Mouse (Mus musculus) left cerebral cortex, adult 11 months (tissue): ENCODE results near the gene Apoe.

Experiments used
- DNase-seq: peaks from one replicate; pipeline ENCODE4 v3.0.0; 2022; ENCODE audit warnings: low spot score

The Apoe gene

DNA sequence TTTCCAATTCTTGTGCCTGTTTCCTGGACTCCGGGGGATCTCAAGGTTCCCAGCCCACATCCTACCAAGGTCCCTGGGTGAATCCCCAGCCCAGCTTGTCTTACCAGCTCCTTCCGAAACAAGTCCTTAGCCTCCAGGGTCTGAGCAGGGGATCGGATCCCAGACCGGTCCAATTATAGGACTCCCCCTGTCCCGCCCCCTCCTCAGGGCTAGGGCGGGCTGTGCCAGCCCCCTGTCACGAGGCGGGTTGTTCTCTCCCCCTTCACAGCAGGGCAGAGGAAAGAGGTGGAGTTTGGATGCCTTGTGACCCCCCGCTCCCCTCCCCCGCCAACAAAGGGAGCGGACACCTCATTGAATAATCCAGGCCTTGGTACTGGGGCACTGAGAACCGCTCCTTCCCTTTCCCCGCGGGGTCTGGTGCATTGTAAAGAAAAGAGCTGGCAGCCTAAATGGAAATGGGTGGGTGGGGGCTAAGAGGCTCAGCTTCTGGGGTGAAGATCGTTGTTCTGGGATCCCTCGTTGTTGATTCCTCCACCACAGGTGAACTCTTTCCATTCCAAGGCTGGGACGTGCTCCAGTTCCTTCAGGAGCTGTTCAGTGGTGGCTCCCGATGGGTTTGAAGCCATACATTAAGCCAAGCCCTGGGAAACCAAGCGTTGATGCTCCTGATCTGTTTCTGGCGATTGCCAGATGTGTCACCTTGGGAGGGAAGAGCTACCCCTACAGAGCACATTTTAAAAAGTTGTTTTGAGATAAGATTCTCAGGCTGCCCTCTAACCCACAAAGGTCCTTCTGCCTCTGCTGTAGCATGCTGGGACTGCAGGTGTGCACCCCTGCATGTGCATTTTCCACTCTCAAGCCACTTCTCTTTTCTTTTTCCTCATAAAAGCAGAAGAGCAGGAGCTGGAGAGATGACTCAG is at the start of gene Apoe:
Gene Apoe (minus strand): TSS at position 282 of the 920 bp plus-strand sequence.
- peak; percentile 74 for DNase-seq

DNA sequence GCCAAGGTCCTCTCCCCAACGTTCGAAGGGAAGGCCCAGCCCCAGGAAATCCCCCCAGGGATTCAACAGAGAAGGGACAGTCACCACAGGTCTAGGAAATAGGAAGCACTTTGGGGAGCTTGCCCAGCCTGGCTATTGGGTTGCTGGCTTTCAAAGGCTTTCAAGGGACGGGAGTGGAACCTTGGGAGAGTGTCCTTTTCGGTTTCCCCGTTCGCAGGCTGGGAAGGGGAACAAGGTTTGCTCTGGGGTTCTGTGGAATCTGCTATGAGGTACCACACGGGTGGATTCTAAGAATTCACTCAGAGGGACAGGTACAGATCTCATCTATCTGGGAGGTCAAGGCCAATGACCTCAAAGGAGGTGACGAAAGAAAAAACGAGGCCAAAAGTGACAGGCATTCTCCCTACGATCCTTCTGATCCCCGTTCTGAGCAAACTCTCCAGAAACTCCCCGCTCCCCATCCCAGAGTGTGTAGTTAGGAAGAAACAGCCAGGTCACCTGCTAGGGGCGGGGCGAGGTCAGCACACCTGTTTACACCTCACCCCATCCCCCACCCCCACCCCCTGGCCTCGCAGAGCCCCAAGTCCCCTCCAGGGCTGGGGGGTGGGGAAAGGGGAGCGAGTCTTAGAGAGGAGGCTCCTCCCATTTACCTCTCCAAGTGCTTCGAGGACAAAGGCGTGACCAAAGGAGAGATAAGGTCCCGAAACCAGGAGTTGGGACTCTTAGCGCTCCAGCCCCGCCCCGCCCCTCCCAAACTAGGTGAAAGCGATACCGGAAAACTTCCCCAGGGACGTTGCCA is 48.6 kb upstream of the Apoe start:
- DNase-seq = no peak

DNA sequence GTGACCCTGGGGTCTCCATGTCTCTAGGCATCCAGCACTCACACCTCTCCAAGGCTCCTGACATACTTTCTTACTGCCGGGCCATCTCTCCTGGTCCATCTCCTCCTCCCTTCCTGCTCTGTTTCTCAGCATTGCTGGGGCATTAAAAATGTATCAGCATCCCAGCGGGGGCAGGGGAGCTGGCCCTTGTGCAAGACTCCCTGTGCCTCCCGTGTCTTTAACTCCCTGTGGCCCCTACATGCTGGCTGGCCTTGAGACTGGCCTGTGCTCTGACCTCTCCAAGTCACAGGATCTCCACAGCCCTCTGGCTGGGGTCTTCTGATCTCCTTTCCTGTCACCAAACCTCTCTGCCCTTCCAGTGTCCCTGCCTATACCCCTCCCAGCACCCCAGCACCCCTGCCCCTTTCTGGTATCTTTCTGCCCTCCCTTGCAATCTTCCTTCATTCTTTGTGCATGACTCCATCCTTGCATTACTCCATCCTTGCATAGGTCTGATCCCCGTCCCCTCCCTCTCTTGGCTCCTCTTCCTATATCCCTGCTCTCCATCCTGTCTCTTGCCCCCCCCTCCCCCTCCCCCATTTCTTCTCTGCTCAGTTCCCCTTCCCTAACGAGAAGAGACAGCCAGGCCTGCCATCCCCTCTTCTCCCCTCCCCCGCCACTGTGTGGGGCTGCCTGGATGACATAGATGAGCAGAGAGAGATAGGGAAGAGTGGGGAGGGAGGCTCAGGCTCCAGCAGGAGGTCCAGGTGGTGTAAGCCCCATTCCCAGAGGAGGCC is 47.6 kb upstream of the Apoe start:
- no peak for DNase-seq

DNA sequence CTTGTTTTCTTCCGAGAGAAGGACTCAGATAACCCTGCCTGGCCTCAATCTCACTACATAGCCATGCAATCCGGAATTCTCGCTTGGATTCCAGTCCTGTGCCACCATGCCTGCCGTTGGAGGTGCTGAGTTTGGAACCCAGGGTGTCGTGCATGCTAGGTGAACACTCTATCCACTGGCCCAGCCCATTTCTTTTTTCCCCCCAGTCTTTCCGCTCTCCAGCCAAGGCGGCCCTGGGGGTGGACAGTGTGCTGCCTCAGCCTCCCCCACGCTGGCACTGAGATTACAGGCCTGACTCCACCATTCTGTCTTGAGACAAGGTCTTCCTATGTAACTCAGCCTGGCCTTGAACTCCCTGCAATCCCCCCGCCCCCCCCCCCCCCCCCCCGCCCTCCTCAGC is 47.0 kb upstream of the Apoe start:
- no peak for DNase-seq

DNA sequence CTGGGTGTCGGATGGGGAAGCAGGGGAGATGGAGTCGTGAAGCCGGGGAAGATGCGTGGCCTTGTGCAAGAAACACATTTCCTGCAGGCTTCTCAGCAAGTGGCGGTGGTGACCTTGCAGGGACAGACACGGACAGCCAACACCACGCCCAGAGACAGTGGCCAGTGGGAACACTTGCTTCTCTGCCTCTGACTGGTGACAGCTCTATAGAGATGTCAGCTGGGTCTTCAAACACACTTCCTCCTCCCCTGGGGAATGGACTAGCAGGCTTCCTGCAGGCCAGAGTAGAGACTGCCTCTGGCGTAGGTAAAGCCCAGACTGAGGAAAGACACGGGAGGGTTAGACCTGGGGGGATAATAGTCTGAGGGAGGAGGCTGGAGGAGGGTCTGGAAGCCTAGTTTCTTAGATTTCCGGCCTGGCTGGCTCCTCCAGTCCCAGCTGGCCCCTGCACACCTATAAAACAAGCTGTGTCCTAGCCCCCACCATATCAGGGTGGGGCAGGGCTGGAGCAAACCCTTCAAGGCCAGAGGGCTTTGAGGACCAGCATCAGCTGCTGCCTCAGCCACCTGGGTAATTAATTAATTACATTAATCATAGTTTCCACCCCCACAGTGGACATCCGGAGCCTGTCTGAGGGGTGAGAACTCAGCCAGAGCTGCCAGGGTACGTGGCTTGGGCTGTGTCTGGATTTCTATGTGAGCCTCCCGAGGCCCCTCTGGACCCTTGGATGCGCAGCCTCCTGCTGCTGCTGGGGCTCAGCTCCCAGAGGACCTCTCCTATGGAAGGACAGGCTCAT is 45.8 kb upstream of the Apoe start:
- no peak for DNase-seq

DNA sequence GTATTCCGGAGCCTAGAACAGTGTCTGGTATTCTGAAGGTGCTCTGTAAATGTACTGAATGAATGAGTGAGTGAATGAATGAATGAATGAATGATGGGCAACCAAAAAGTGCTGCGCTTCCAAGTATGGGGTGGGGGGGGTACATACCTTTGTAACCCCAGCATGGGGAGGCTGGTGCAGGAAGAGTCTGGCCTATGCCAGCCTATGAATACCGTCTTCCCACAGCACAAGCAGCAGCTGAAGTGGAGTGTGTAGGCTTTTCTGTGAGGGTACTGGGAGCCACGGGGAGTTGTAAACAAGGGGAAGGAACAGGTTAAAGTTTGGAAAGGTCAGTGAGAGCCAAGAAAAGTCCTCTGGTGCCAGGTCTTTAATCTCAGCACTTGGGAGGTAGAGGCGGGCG is 44.8 kb upstream of the Apoe start:
- no peak for DNase-seq

DNA sequence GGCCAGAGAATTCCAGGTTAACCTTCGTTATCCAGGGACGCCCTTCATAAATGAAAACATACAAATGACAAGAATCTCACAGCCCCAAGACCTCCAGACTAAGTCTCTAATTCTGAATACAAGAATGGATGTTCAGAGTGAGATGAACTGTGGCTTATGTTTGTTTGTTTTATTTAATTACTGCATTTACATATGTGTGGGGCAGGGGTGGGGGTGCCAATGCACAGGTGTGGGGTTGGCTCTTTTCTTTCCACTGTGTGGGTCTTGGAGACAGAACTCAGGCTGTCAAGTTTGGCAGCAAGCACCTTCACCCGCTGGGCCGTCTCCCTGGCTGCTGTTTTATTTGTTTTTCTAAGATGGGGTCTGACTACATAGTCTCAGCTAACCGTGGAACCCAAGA is 43.5 kb upstream of the Apoe start:
- no peak for DNase-seq

DNA sequence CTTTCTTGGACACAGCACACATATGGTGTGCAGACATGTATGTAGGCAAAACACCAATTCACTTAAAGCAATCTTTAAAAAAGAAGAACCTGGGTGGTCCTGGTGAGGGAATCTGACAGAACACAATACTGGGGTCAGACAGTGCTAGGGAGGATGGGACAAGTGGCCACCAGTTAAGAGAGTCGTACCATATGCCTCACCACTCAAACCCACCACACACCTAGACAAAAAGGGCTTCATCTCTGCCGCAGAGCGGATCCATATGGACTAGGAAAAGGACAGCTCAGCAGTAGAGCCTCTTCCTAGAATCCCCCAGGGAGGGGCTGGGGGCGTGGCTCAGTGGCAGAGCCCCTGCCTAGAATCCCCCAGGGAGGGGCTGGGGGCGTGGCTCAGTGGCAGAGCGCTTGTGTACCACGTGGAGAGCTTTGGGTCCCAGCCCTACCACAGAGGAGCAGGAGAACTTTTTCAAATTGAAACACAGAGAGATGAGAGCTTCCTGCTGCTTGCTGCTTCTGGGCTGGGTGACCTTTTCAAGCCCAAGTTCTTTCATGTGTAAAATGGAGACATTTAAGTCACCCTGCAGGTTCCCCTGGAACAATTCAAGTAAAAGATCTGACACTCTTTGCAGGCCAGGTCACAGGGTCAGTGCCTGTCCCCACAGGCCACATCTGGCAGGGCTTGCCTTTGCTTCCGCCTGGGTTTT is 42.5 kb upstream of the Apoe start:
- no peak for DNase-seq

DNA sequence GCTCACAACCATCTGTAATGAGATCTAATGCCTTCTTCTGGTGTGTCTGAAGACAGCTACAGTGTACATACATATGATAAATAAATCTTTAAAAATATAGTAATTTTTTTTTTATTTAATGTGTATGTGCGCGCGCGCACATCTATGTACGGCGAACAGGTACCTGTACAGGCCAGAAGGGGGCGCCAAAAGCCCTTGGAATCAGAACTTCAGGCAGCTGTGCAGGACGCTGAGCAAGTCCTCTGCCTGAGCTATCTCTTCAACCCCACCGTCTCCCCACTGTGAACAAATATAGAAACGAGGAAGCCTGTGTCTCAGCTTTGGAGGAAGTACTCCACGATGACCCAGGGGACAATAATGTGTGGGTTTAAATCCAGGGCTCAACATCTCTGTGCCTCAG is 41.3 kb upstream of the Apoe start:
- no peak for DNase-seq

DNA sequence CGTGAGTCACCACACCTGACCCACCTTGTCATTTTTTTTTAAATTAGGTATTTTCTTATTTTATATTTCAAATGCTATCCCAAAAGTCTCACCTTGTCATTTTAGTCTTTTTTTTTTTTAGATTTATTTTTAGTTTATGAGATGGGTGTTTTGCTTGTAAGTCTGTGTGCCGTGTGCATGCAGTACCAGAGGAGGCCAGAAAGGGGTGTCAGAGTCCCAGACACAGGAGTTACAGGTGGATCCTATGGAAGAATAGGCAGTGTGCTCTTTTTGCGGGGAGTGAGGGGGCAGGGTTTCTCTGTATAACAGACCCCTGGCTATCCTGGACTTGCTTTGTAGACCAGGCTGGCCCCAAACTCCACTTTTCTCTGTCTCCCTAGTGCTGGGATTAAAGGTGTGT is 39.8 kb upstream of the Apoe start:
- no peak for DNase-seq

DNA sequence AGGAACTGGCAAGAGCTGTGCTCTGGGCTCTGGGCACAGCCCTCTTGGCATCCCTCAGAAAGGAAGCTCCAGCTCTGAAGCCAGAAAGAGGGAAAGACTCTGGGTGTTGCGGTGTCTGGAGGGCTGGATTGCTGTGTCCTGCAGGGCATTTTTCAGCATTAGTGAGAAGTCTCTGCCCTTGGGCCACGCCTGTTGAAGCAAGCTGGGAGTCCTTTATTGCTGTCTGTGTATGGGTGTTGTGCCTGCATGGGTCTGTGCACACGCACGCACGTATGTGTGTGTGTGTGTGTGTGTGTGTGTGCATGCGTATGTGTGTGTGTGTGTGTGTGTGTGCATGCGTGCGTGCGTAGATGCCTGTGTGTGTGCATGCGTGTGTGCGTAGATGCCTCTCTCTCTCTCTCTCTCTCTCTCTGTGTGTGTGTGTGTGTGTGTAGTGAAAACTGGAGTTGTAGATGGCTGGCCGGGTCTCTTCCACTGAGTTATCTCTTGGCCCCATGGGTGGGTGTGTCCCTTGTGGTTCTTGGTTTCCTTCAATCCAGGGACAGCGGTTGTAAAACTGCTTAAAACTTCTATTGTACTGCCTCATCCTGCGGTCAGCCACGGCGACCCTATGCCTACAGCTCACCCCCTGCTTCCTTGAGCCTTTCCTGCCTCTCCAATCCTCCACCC is 37.5 kb upstream of the Apoe start:
- no peak for DNase-seq

DNA sequence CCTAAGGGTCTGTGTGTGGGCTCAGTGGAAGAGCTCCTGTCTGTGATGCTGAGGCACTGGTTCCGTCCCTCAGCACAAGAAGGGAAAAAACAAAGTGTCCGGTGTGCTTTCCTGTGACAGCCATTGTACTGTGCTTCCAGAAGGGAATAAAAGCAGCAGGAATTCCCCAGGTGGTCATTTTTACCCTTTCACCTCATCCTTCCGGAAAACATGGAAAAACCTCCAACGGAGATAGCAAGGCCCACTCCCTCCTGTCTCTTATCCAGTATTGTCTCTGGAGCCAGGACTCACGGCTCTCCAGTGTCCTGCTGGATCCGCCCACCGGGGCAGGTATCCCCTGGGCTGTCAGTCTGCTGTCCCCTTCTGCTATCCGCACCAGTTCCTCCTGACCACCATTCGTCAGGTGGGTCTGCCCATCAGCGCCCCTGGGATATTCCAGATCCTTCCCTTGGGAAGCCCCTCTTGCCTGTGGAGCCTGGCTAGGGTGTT is 35.2 kb upstream of the Apoe start:
- DNase-seq = no peak

DNA sequence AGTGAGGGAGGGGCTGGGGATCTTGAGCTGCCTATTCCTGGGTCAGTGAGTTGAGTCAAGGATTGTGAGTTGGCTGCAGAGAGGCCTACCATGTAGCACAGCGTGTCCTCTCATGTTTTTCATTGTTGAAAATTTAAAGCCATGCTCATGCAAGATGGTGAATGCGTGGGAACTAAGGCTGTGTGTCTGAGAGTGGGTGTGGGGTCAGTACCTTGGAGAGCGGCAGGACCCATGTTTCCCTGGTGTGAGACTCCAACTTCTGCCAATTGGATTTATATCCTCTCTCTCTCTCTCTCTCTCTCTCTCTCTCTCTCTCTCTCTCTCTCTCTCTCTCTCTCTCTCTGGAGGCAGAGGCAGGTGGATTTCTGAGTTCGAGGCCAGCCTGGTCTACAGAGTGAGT is 27.6 kb upstream of the Apoe start:
- DNase-seq = no peak

DNA sequence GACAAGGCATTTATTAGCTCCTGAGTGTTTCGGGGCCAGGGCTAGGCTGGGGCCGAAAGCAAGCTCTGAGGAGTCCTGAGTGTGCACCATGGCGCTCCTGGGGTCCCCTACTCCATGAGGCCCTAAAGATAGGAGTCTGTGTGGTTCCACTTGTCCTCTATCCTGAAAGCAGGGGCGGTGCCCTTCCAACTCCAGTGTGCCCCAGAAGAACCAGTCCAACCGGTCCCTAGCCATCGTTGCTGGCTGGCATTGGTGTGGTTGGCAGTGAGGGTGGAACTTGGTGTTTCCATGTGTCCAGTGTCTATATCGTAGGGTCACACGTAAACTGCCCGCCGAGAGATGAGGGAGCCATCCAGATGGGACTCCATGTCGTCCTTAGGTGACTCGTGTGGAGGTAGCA is 25.2 kb upstream of the Apoe start:
- DNase-seq = no peak

DNA sequence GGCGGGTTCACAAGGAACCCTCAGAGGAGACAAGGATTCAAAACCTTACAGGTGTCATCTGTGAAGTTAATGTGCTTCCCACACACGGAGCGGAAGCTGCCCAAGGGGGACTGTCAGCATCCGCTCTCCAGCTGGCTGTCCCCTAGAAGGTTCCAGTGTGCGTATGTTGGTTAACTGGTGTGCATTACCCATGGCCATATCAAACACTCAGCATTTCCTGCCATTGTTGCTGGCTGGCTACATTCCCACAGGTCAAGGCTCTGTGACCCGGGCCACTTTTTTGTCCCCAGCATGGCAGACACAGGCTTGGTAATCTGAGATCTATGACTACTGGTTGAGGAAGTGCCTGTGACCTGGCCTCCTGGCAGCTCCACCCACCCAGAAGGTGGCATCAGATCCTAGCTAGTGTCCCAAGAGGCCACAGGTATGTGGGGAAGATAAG is 23.8 kb upstream of the Apoe start:
- no peak for DNase-seq

DNA sequence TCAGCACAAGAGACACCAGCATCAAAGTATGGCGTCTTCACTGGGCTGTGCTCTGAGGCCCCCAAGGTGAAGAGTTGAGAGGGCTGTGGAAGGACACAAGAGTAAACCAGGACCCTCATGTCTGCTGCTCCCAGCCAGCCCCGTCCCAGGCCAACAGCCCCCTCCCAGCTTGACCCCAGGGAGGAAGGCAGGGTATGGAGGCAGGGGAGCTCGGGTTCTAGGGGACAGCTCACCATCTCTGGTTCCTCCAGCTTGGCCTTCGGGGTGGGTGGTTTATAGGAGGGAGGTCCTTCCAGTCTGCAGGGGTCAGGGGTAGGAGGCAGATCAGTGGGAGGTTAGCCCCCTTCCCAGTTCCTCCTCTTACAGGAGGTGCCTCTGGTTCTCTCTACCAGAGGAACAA is 20.2 kb upstream of the Apoe start:
- DNase-seq = no peak

DNA sequence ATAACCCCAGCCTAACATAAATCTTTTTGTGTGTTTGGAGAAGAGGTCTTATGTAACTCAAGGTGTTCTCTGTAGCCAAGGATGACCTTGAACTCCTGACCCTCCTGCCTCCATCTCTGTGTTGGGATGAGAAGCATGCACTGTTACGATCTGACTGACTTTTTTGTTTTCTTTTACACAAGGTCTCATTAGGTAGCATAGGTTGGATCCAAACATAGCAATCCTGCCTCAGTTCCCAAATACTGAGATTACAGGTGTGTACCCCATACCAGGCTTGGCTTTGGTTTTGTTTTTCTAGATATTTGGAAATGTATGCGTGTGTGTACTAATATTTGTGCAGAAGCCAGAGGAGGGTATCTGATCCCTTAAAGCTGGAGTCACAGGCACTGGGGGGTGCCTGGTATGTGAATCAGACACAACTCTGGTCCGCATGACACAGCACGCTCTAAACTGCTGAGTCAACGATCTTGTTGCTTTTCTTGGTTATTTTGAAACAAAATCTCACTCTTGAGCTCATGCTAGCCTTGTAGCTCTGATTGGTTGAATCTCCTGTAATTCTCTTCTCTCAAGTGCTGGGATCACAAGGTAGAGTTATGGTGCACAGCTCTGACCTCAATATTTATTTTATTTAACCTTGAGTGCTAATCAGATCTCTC is 19.4 kb upstream of the Apoe start:
- no peak for DNase-seq

DNA sequence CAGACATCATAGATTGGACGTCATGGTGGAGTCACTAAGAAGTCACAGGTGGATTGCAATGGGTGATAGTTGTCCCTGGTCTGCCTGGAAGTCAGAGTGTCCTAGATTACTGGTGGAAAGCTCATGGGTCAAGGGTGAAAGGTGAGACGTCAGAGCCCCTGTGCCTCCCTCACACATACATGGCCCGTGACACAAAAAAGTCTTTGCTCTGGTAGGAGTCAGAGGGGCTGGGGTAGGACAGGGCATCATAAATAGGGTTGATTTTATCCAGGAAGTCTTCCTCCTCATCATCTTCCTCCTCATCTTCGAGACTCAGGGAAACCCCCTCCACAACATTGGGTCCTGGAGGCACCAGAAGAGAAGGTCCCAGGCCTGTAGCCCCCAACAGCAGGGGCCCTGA is 18.4 kb upstream of the Apoe start:
- DNase-seq = no peak

DNA sequence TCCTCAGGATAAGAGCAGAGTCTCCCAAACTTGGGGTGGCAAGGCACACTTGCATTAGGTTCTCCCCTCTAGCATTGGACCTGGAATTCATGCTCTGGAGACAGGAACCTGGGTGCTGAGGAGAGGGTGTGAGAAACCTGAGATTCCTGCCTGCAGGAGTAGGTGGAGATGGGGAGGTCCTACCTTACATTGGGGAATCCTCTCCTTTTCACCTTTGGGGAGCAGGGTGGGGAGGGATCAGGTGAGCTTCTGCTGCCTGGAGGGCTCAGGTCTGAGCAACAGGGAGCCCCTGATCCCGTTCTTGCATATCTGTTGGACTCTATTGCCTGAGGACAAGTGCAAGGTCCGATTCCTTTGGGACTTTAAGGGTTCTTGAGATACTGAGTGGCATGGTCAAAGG is 17.8 kb upstream of the Apoe start:
- no peak for DNase-seq
